ENCODE assay signal across 8 mouse cellular contexts in the genomic region with DNA sequence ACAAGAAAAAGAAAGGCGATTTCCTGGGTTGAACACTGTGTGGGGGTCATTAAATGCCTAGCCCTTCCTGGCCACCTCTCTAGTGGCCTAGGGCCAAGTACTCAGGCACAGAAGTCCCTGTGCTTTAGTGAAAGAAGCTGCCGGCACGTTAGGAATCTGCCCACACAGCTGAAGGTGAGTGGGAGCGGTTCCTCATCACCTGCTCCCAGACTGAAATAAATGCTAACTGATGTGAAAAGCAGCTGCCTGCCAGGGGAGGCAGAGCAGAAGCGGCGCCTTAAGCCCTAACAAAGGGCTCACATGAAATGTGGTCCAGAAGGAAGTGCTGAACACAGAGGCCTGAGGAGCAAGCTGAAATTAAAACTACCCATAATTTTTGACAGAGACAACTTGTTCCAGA. TPM values are rescaled to one million over a fixed set of nuclear protein-coding genes. Genes with fewer than 3 reads are reported as not detected.
A peak's percentile ranks its signal among the peaks of the same experiment; 100 is the strongest.
DNase-seq lines count a peak whose midpoint lies in the region; ATAC-seq lines count a peak whose summit lies in the region.

No protein-coding gene starts in this region.

- 0 out of 2 replicates have a peak, but pooled peaks cover 6% of the 10 kb centered on the region for H3K9me3 ChIP-seq in embryonic facial prominence, embryonic 14.5 days (ENCODE audit: control insufficient read depth, low read length)
- H3K9me3 ChIP-seq in limb, embryonic 10.5 days (replicated peaks) = no peaks in the 10 kb centered on the region
- H3K9me3 ChIP-seq in neural tube, embryonic 12.5 days = no peaks in the 10 kb centered on the region

- peak; percentile 87 for ATAC-seq in embryonic facial prominence, embryonic 14.5 days (ENCODE audit: low read depth)
- no peak; the same call in 1 of the 2 replicates for ATAC-seq in neural tube, embryonic 12.5 days (ENCODE audit: low FRiP score, low read depth)

- H3K27ac ChIP-seq in embryonic facial prominence, embryonic 14.5 days (replicated peaks; ENCODE audit: low read depth, low read length) = peak overlapping the region; percentile 49; the same call in 1 of the 2 replicates
- H3K27ac ChIP-seq in limb, embryonic 10.5 days = peak overlapping the region; percentile 32
- peak overlapping the region; percentile 46; the same call in 1 of the 2 replicates for H3K27ac ChIP-seq in neural tube, embryonic 12.5 days

- H3K4me1 ChIP-seq in embryonic facial prominence, embryonic 14.5 days (ENCODE audit: control insufficient read depth, insufficient read depth, low read length) = peaks cover 25% of the 10 kb centered on the region
- H3K4me1 ChIP-seq in limb, embryonic 10.5 days = peaks cover 47% of the 10 kb centered on the region
- H3K4me1 ChIP-seq in neural tube, embryonic 12.5 days = peaks cover 34% of the 10 kb centered on the region

- no peak overlapping the region for H3K4me2 ChIP-seq in embryonic facial prominence, embryonic 14.5 days (ENCODE audit: low read depth, low read length)
- no peak overlapping the region for H3K4me2 ChIP-seq in neural tube, embryonic 12.5 days (replicated peaks)

- H3K36me3 ChIP-seq in embryonic facial prominence, embryonic 14.5 days (ENCODE audit: control insufficient read depth, insufficient read depth, low read length) = peaks cover 13% of the 10 kb centered on the region
- H3K36me3 ChIP-seq in limb, embryonic 10.5 days = peaks cover 51% of the 10 kb centered on the region
- H3K36me3 ChIP-seq in neural tube, embryonic 12.5 days = 0 out of 2 replicates have a peak, but pooled peaks cover 11% of the 10 kb centered on the region

- no peaks in the 10 kb centered on the region for H3K27me3 ChIP-seq in embryonic facial prominence, embryonic 14.5 days (replicated peaks; ENCODE audit: control insufficient read depth, insufficient read depth, low read length)
- H3K27me3 ChIP-seq in limb, embryonic 10.5 days (ENCODE audit: low read depth, poor library complexity, severe bottlenecking) = no peaks in the 10 kb centered on the region
- H3K27me3 ChIP-seq in neural tube, embryonic 12.5 days (replicated peaks) = no peaks in the 10 kb centered on the region

- H3K4me3 ChIP-seq in embryonic facial prominence, embryonic 14.5 days (ENCODE audit: low read depth, low read length) = no peak overlapping the region
- H3K4me3 ChIP-seq in limb, embryonic 10.5 days = no peak overlapping the region
- no peak overlapping the region for H3K4me3 ChIP-seq in neural tube, embryonic 12.5 days

- intact Hi-C loops in heart, postnatal 25 days (cut with DNase I) = loop anchor here (2.0 kb wide), 1 partner anchor 22 kb away; no protein-coding TSS in a partner anchor

- WGBS in embryonic facial prominence, embryonic 14.5 days = 15% methylated on average over 6 of the region's 6 CpGs
- WGBS in limb, embryonic 10.5 days = 36% methylated on average over 6 of the region's 6 CpGs
- WGBS in neural tube, embryonic 12.5 days = 20% methylated on average over 6 of the region's 6 CpGs

- DNase-seq in frontal cortex, postnatal 36 days (ENCODE audit: low spot score in 2 of 2) = peak; percentile 24 to 28
- no peak for DNase-seq in frontal cortex, postnatal 25 days (ENCODE audit: low spot score in 2 of 2)
- peak; percentile 82 for DNase-seq in embryonic facial prominence, embryonic 14.5 days (ENCODE audit: low spot score)
- DNase-seq in heart, postnatal 25 days (ENCODE audit: low spot score) = peak; percentile 46
- DNase-seq in limb, embryonic 10.5 days (ENCODE audit: low spot score) = peak; percentile 50
- no peak for DNase-seq in thymus, postnatal 0 days (ENCODE audit: low spot score)
- DNase-seq in adrenal gland, adult 18-20 months (ENCODE audit: low spot score in 2 of 2) = no peak

- H3K9ac ChIP-seq in embryonic facial prominence, embryonic 14.5 days (ENCODE audit: low read depth, low read length) = no peak overlapping the region
- H3K9ac ChIP-seq in neural tube, embryonic 12.5 days = no peak overlapping the region

RNA-seq across cellular contexts. Expression of a gene that starts 22.9 kb away (rescaled TPM):
- 132 and 153 TPM in 2 replicates for polyA plus RNA-seq in embryonic facial prominence, embryonic 14.5 days (2014; fragmentation: Nextera tagmentation; extraction: Ambion mirVana)
- total RNA-seq in heart, postnatal 25 days (2021) = 100 to 1,000 TPM; 253 to 256 TPM
- 118 and 128 TPM in 2 replicates for polyA plus RNA-seq in limb, embryonic 10.5 days (2016; fragmentation: Nextera tagmentation; extraction: Ambion mirVana)
- polyA plus RNA-seq in neural tube, embryonic 12.5 days (2016; fragmentation: Nextera tagmentation; extraction: Ambion mirVana) = 78.1 and 85.4 TPM in 2 replicates
- polyA plus RNA-seq in thymus, postnatal 0 days (2015; fragmentation: Nextera tagmentation; extraction: Ambion mirVana) = 24.0 and 27.0 TPM in 2 replicates
- 100 to 1,000 TPM in 1 of 2 experiments, 10 to 100 TPM in 1; 82.2 to 118 TPM for total RNA-seq in adrenal gland, adult 18-20 months (2021)

Comparison
In these comparisons a context has a peak if more than half of its experiments do, and no peak if none do; other contexts are left out.
1. DNase-seq: peak in frontal cortex, postnatal 36 days (2 of 2), embryonic facial prominence, embryonic 14.5 days (single experiment), heart, postnatal 25 days (single experiment) and limb, embryonic 10.5 days (single experiment); none in frontal cortex, postnatal 25 days (0 of 2), thymus, postnatal 0 days (single experiment) and adrenal gland, adult 18-20 months (0 of 2).
2. Peak in every context shown above with its lines, with median percentiles within 50 percentile points of each other: H3K27ac ChIP-seq.